Mouse (Mus musculus): ENCODE data around the gene Hdac6.

DNA sequence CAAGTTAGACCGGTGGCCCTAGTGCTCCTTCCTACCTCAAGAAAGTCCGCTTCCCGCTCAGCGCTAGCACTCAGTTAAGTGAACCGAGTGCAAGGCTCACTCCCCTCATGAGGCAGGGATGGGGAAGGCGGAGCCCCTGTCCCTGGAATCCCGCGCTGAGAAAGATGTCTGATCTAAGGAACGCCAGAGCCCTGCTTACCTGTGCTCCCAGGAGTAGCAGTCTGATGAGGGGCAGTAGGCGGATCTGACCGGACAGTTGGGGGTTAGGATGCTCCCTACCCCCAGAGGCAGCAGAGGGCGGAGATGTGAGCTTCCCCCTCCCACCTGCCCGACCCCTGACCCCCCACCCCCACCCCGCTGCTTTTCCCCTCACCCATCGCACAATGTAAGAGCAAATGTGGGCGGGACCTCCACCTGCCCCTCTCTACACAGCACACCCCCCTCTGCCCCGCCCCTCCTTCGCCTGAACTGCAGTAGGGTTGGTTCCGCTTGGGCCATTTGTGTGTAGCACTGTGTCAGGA, 19.4 kb downstream of the Hdac6 start, which contains the start of gene Eras:
- no peak for TF ChIP-seq POLR2A (IDR thresholded peaks at IDR 0.05; ENCODE audit: low read depth, low read length)
- TF ChIP-seq CTCF (conservative IDR thresholded peaks at IDR 0.05; ENCODE audit: insufficient read depth, insufficient read length, low read depth, low read length): no peak
